Mouse (Mus musculus) megakaryocyte, embryonic 14.5 days (primary cell): ENCODE measurements around the gene B4galnt4.
"Not testable (repeated sequence)": the region's sequence is repeated elsewhere in the genome, so short reads cannot be mapped to it uniquely, and the experiment has no call there.

Source experiments
- FLI1 ChIP-seq: IDR thresholded peaks from 2 replicates; pipeline ENCODE4 v1.6.1; 2012; ENCODE audit warnings: low read length, inconsistent platforms, mixed read lengths
- GATA1 ChIP-seq: IDR thresholded peaks from 3 replicates; pipeline ENCODE4 v1.6.1; 2012; ENCODE audit warnings: mixed read lengths, low read length, inconsistent platforms, borderline replicate concordance

DNA sequence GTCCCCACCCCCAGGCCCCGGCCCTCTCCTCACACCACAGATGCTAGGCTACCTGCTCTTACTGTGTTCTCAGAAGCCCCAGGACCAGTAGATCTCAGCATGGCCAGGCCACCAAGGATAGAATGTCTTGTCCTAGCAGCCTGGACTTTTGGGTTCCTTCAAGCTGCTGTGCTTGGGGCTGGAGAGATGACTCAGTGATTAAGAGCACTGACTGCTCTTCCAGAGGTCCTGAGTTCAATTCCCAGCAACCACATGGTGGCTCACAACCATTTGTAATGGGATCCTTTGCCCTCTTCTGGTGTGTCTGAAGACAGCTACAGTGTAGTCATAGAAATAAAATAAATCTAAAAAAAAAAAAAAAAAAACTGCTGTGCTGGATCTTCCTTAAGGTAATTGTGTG is 43.1 kb upstream of the B4galnt4 start, which contains the start of gene Ifitm6:
- not testable (repeated sequence) for TF ChIP-seq FLI1, GATA1
